Mouse (Mus musculus): ENCODE results near the gene Nfkbib. TPM values are rescaled to one million over a fixed set of nuclear protein-coding genes. Genes with fewer than 3 reads are reported as not detected.

Gene Nfkbib
- polyA plus RNA-seq, 1 experiment from 2014 or later: 41.0 TPM

- Histone ChIP-seq H3K4me1 (ENCODE audit: control insufficient read depth, insufficient read depth, low read length) (peaks cover 31% of the 10 kb centered on the region), H3K27ac (ENCODE audit: low read length) (peak overlapping the region; percentile 100), H3K9ac (ENCODE audit: low read length) (peak overlapping the region; percentile 98), H3K4me3 (ENCODE audit: low read length) (peak overlapping the region; percentile 89), H3K36me3 (ENCODE audit: control insufficient read depth, insufficient read depth) (peaks cover 28% of the 10 kb centered on the region), H3K4me2 (ENCODE audit: low read depth, low read length) (peak overlapping the region; percentile 98), H3K9me3 (replicated peaks; ENCODE audit: control insufficient read depth, low read length) (no peaks in the 10 kb centered on the region), H3K27me3 (ENCODE audit: control insufficient read depth, insufficient read depth, low read length) (no peaks in the 10 kb centered on the region)
- peak; percentile 85 for ATAC-seq (replicated peaks; ENCODE audit: extremely low read depth, insufficient read depth, low FRiP score)
- WGBS: under 1% methylated on average over 70 of the region's 70 CpGs
These were observed 43.1 kb upstream of the Nfkbib start for GRCm38 (mm10) chr7:28810107-28811066.

GRCm38 (mm10) chr7:28809401-28810089 is 42.2 kb upstream of the Nfkbib start:
- Histone ChIP-seq H3K27ac (ENCODE audit: low read length) (peak overlapping the region; percentile 100), H3K36me3 (ENCODE audit: control insufficient read depth, insufficient read depth) (peaks cover 20% of the 10 kb centered on the region), H3K4me1 (ENCODE audit: control insufficient read depth, insufficient read depth, low read length) (peaks cover 28% of the 10 kb centered on the region), H3K27me3 (ENCODE audit: control insufficient read depth, insufficient read depth, low read length) (no peaks in the 10 kb centered on the region), H3K9ac (ENCODE audit: low read length) (peak overlapping the region; percentile 98), H3K9me3 (replicated peaks; ENCODE audit: control insufficient read depth, low read length) (no peaks in the 10 kb centered on the region), H3K4me2 (ENCODE audit: low read depth, low read length) (peak overlapping the region; percentile 98), H3K4me3 (ENCODE audit: low read length) (peak overlapping the region; percentile 89)
- WGBS: under 1% methylated on average over 35 of the region's 35 CpGs
- no peak; the same call in 1 of the 2 replicates for ATAC-seq (replicated peaks; ENCODE audit: extremely low read depth, insufficient read depth, low FRiP score)

GRCm38 (mm10) chr7:28808957-28809393 is 41.7 kb upstream of the Nfkbib start:
- peak overlapping the region; percentile 89 for H3K4me3 ChIP-seq (ENCODE audit: low read length)
- under 1% methylated on average over 32 of the region's 32 CpGs for WGBS
- H3K36me3 ChIP-seq (ENCODE audit: control insufficient read depth, insufficient read depth): peaks cover 14% of the 10 kb centered on the region
- H3K4me1 ChIP-seq (ENCODE audit: control insufficient read depth, insufficient read depth, low read length): peaks cover 32% of the 10 kb centered on the region
- H3K27ac ChIP-seq (ENCODE audit: low read length): peak overlapping the region; percentile 100
- H3K27me3 ChIP-seq (ENCODE audit: control insufficient read depth, insufficient read depth, low read length): no peaks in the 10 kb centered on the region
- ATAC-seq (replicated peaks; ENCODE audit: extremely low read depth, insufficient read depth, low FRiP score): peak; percentile 71
- peak overlapping the region; percentile 98 for H3K4me2 ChIP-seq (ENCODE audit: low read depth, low read length)
- peak overlapping the region; percentile 98 for H3K9ac ChIP-seq (ENCODE audit: low read length)
- H3K9me3 ChIP-seq (replicated peaks; ENCODE audit: control insufficient read depth, low read length): no peaks in the 10 kb centered on the region

- peaks cover 8% of the 10 kb centered on the region for H3K36me3 ChIP-seq (ENCODE audit: control insufficient read depth, insufficient read depth)
- H3K9ac ChIP-seq (ENCODE audit: low read length): peak within 1 kb of the TSS; percentile 98
- ATAC-seq (replicated peaks; ENCODE audit: extremely low read depth, insufficient read depth, low FRiP score): peak; percentile 19
- peak within 1 kb of the TSS; percentile 100 for H3K27ac ChIP-seq (ENCODE audit: low read length)
- peak within 1 kb of the TSS; percentile 98 for H3K4me2 ChIP-seq (ENCODE audit: low read depth, low read length)
- peaks cover 36% of the 10 kb centered on the region for H3K4me1 ChIP-seq (ENCODE audit: control insufficient read depth, insufficient read depth, low read length)
- no peaks in the 10 kb centered on the region for H3K27me3 ChIP-seq (ENCODE audit: control insufficient read depth, insufficient read depth, low read length)
- no peaks in the 10 kb centered on the region for H3K9me3 ChIP-seq (replicated peaks; ENCODE audit: control insufficient read depth, low read length)
- 2% methylated on average over 35 of the region's 35 CpGs for WGBS
- H3K4me3 ChIP-seq (ENCODE audit: low read length): peak within 1 kb of the TSS; percentile 89
These were observed 41.1 kb upstream of the Nfkbib start, which contains the start of gene Hnrnpl for GRCm38 (mm10) chr7:28808221-28808941. TSS of gene Hnrnpl (plus strand) at chr7:28808541.

GRCm38 (mm10) chr7:28807641-28808220 is 40.4 kb upstream of the Nfkbib start:
- no peaks in the 10 kb centered on the region for H3K27me3 ChIP-seq (ENCODE audit: control insufficient read depth, insufficient read depth, low read length)
- 35% methylated on average over 7 of the region's 8 CpGs for WGBS
- peak overlapping the region; percentile 98 for H3K4me2 ChIP-seq (ENCODE audit: low read depth, low read length)
- H3K36me3 ChIP-seq (ENCODE audit: control insufficient read depth, insufficient read depth): peaks cover 1% of the 10 kb centered on the region; the same call in 1 of the 2 replicates
- H3K9ac ChIP-seq (ENCODE audit: low read length): peak overlapping the region; percentile 98
- peaks cover 36% of the 10 kb centered on the region for H3K4me1 ChIP-seq (ENCODE audit: control insufficient read depth, insufficient read depth, low read length)
- peak overlapping the region; percentile 100 for H3K27ac ChIP-seq (ENCODE audit: low read length)
- no peak for ATAC-seq (replicated peaks; ENCODE audit: extremely low read depth, insufficient read depth, low FRiP score)
- no peaks in the 10 kb centered on the region for H3K9me3 ChIP-seq (replicated peaks; ENCODE audit: control insufficient read depth, low read length)
- H3K4me3 ChIP-seq (ENCODE audit: low read length): peak overlapping the region; percentile 89

GRCm38 (mm10) chr7:28806869-28807268 is 39.6 kb upstream of the Nfkbib start:
- ATAC-seq (replicated peaks; ENCODE audit: extremely low read depth, insufficient read depth, low FRiP score): no peak
- H3K4me3 ChIP-seq (ENCODE audit: low read length): no peak overlapping the region
- H3K27me3 ChIP-seq (ENCODE audit: control insufficient read depth, insufficient read depth, low read length): no peaks in the 10 kb centered on the region
- H3K36me3 ChIP-seq (ENCODE audit: control insufficient read depth, insufficient read depth): no peaks in the 10 kb centered on the region
- 84% methylated on average over 4 of the region's 4 CpGs for WGBS
- H3K4me1 ChIP-seq (ENCODE audit: control insufficient read depth, insufficient read depth, low read length): peaks cover 36% of the 10 kb centered on the region
- H3K27ac ChIP-seq (ENCODE audit: low read length): no peak overlapping the region
- H3K9me3 ChIP-seq (replicated peaks; ENCODE audit: control insufficient read depth, low read length): no peaks in the 10 kb centered on the region
- no peak overlapping the region for H3K4me2 ChIP-seq (ENCODE audit: low read depth, low read length)
- no peak overlapping the region for H3K9ac ChIP-seq (ENCODE audit: low read length)

GRCm38 (mm10) chr7:28803756-28804155 is 36.4 kb upstream of the Nfkbib start:
- Histone ChIP-seq H3K9ac (ENCODE audit: low read length) (peak overlapping the region; percentile 22), H3K27me3 (ENCODE audit: control insufficient read depth, insufficient read depth, low read length) (no peaks in the 10 kb centered on the region), H3K4me3 (ENCODE audit: low read length) (no peak overlapping the region), H3K9me3 (replicated peaks; ENCODE audit: control insufficient read depth, low read length) (no peaks in the 10 kb centered on the region), H3K36me3 (ENCODE audit: control insufficient read depth, insufficient read depth) (no peaks in the 10 kb centered on the region), H3K27ac (ENCODE audit: low read length) (peak overlapping the region; percentile 95), H3K4me2 (ENCODE audit: low read depth, low read length) (no peak overlapping the region), H3K4me1 (ENCODE audit: control insufficient read depth, insufficient read depth, low read length) (peaks cover 39% of the 10 kb centered on the region)
- ATAC-seq (replicated peaks; ENCODE audit: extremely low read depth, insufficient read depth, low FRiP score): no peak
- WGBS: 20% methylated on average over 4 of the region's 4 CpGs

- no peaks in the 10 kb centered on the region for H3K27me3 ChIP-seq (ENCODE audit: control insufficient read depth, insufficient read depth, low read length)
- 7% methylated on average over 10 of the region's 10 CpGs for WGBS
- H3K9ac ChIP-seq (ENCODE audit: low read length): peak overlapping the region; percentile 62
- H3K36me3 ChIP-seq (ENCODE audit: control insufficient read depth, insufficient read depth): no peaks in the 10 kb centered on the region
- peak; percentile 59; the same call in 1 of the 2 replicates for ATAC-seq (replicated peaks; ENCODE audit: extremely low read depth, insufficient read depth, low FRiP score)
- H3K4me2 ChIP-seq (ENCODE audit: low read depth, low read length): peak overlapping the region; percentile 36; the same call in 1 of the 2 replicates
- peaks cover 36% of the 10 kb centered on the region for H3K4me1 ChIP-seq (ENCODE audit: control insufficient read depth, insufficient read depth, low read length)
- H3K9me3 ChIP-seq (replicated peaks; ENCODE audit: control insufficient read depth, low read length): no peaks in the 10 kb centered on the region
- H3K4me3 ChIP-seq (ENCODE audit: low read length): no peak overlapping the region
- peak overlapping the region; percentile 95 for H3K27ac ChIP-seq (ENCODE audit: low read length)
These were observed 35.7 kb upstream of the Nfkbib start for GRCm38 (mm10) chr7:28802846-28803588.
